Mouse (Mus musculus): Measurements from ENCODE around the gene Hdgfl2.
"Not testable (repeated sequence)": the region's sequence is repeated elsewhere in the genome, so short reads cannot be mapped to it uniquely, and the experiment has no call there.

Hdgfl2 gene

DNA sequence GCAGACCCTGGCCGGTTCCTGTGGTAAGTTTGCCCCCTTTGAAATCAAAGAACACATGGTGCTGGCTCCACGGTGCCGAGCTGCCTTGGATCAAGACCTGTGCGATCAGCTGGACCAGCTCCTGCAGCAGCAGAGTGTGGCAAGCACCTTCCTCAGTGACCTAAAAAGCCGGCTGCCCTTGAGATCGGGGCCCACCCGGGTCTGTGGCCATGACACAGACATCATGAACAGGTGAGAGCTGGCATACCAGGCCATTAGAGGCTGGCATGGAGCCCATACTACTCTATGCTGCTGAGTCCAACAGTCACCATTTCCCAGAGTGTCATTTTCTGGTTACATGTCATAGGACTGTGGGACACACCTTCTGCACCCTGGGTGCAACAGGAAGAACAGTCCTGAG is 17.4 kb upstream of the Hdgfl2 start:
- DNase-seq (ENCODE audit: low read depth): no peak

DNA sequence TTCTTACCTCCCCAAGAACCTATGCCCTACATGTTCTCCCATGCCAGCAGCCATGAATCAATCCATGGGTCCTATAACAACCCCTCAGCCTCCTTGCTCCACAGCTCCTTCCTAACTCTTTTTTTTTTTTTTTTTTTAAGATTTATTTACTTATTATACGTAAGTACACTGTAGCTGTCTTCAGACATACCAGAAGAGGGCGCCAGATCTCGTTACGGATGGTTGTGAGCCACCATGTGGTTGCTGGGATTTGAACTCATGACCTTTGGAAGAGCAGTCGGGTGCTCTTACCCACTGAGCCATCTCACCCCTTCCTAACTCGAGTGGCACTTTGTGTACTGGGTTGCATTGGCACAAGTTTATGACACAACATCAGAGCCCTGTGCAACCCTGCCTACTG is 13.7 kb upstream of the Hdgfl2 start:
- not testable (repeated sequence) for DNase-seq (ENCODE audit: low read depth)

DNA sequence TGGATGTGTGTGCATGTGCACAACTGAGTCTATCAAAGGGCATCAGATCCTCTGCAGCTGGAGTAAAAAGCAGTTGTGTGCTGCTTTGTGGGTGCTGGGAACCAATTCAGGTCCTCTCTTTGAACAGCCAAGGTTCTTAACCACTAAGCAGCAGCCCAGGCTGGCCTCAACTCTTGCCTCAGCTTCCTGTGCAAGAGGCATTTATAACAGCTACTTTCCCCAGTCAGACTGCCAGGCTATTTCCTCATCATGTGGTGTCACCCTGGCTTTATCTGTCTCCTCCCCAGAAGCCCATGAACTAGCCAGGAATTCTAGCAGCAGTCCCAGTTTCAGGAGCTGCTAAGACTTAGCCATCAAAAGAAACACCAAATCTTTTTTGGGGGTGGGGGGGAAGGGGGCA is 13.0 kb upstream of the Hdgfl2 start:
- DNase-seq (ENCODE audit: low read depth): no peak

DNA sequence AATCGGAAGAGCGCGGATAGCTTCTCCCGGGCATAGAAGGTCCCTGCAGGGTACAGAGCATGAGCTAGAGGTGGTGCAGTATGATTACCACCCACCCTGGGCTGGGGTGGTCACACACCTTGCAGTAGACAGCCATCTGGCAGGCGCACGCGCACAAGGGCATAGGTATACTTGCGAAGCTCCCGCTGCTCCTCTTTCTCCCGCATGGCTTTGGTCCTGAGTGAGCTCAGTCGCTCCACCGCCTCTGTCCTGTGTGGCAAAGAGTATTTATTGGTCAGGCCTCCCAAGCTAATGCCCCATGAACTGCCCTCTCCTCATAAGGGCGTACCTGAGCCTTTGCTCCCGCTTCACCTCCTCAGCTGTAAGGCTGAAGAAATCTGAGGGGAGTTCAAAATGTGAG is 10.4 kb upstream of the Hdgfl2 start:
- DNase-seq (ENCODE audit: low read depth): no peak

DNA sequence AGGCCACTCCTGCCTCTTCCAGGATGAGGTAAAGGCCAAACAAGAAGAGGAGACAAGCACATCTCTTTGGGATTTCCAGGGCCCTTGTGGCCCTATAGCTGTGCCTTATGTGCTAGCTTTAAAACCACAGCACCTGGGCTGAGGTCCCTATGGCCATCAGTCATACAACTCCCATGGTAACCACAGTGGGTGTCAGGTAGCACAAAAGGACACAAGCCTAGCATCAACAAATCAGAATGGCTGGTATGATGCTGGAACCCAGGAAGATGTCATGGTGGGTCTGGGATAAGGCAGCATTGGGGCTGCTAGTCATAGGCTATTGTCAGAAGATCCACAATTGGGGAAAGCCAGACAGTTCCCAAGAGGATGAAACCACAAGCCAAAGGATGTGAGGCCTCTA is 8.3 kb upstream of the Hdgfl2 start:
- DNase-seq (ENCODE audit: low read depth): no peak

DNA sequence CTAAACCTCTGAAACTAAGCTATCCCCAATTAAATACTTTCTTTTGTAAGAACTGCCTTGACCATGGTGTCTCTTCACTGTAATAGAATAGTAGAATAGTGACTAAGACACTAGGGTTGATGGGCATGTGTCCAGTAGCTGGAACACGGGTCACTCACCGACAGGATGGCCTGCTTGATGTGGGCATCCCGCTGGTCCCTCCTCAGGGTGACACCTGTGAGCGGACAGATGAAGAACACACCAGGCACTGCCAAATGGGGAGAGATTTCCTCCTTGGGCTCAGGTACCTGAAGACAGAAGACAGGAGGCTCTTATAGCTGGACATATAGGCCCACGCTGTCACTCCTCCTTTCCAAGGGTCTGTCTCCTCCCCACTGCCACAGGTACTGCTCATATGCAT is 7.2 kb upstream of the Hdgfl2 start:
- DNase-seq (ENCODE audit: low read depth): no peak

DNA sequence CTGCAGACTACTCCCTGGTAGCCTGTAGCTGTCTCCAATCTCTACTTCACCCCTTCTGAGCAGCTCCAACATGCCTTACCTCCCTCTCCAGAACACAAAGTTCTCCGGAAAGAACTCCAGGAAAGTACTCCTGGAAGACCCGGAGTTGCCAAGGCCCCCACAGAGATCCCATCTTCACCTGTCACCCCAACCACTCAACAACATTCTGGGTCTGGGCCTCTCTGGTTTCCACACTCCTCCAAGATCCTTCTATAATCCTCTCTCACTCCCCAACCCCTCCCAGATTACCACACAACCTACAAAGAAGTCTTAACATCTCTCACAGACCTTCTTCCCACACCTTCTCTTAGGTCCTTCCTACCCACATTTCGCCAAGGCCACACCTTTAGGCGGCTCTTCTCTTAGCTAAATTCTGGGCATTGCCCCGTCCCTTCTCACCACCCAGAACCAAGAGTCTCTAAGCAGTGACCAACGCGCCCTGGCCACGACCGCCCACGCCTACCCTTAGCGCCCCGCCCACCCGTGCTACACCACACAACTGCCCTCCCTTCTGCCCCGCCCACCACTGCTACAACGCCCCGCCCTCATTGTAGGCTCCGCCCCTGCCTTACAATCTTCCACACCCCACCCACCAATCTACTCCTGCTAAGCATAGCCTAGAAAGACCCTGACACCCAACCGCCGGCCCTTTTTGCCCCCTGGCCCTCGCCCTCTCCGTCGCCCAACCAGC is 5.2 kb upstream of the Hdgfl2 start:
- peak; percentile 83 for DNase-seq (ENCODE audit: low read depth)

DNA sequence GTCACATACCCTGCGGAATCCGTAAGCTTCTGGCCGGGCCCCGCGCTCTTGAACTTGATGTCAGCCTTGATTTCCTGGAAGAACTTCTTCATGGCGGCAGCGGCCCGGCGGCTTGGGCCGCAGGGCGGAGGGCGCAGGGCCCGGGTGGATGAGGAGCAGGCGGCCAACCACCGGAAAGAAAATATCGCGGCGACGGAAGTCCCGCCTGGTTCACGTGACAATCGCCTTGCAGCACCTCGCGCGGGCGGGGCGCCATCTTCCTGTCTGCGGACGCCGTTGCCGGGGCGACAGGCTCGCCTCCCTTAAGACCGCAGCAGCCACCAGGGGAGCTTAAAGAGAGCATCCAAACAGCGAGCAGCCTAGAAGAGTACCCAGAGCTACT is 4.6 kb upstream of the Hdgfl2 start, which contains the start of gene Ubxn6:
Gene Ubxn6, minus strand, starts transcription at position 202 of the 382 bp plus-strand sequence.
- DNase-seq (ENCODE audit: low read depth): peak; percentile 92

DNA sequence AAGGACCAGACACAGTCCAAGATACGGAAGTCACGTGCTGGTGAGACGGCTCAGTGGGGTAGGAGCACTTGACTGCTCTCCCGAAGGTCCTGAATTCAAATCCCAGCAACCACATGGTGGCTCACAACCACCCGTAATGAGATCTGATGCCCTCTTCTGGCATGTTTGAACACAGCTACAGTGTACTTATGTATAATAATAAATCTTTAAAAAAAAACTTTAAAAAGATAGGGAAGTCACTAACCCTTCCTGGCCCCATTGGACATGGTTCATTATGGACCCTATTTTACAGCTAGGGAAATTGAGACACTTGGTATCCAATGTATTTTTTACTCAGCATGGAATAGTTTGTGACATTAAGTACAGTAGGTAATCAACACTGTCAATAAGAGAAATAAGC is 1.9 kb upstream of the Hdgfl2 start:
- DNase-seq (ENCODE audit: low read depth): no peak

DNA sequence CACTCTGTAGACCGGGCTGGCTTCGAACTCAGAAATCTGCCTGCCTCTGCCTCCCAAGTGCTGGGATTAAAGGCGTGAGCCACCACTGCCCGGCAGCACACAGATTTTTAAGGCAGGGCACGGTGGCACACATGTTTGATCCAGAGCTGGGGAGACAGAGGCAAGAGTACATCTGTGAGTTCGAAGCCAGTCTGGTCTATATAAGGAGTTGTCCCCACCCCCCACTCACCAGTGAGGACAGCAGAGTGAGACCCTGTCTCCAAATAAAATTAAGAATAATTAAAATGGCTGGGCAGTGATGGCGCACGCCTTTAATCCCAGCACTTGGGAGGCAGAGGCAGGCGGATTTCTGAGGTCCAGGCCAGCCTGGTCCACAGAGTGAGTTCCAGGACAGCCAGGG is 1.1 kb upstream of the Hdgfl2 start:
- not testable (repeated sequence) for DNase-seq (ENCODE audit: low read depth)

DNA sequence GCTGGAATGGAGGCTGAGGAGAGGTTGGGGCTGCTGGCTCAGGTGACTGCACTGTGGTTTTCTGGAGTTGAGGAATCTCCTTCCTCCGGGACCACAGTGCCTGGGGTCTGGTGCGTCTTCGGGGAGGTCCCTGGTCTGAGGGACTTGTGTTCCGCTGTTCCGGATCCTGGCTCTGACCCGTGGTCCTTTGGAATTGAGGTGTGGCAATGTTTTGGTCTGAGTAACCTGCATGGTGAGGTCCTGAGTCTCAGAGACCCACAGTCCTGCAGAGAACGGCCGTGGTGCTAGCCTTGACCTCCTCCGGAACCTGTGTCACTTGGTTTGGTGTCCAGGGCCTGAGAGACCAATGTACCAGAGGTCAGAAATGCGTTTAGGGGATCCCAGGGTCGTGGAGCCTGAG is 487 bp downstream of the Hdgfl2 start:
- no peak for DNase-seq (ENCODE audit: low read depth)

DNA sequence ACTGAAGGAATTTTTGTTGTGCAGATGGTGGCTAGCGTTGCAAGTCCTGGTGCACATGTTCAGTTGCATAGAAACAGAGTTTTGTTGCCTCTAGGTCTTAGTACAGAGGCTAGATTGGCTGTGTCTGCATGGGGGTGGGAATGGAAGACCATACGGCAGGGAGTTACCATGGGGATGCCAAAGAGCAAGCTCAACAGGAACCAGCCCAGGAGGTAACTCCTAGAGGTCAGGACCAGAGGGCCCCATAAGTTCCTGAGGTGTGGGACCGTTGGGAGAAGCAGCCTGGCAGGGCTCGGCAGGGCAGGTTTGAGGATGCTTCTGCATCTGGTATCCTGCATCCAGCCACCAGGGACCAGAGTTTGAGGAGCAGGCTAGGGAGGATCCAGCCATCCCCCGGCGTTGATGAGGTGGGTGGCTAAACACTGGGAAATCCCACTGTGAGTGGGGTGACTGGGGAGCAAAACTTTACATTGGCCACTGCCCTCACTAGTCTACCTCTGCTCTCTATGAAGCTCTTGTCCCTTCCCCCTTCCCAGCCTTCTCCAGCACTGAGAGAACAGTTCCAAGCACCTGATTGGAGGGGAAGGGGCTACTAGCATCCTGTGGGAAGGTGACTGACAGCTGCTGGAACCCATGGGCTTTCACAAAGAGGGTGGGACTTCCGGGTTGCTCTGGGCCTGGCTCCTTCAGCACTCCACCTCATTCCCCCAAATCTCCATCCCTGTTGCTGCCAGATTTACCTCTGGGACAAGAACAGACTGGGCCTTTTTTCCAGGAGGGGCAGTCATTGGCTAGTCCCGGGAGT is 1.5 kb downstream of the Hdgfl2 start:
- no peak for DNase-seq (ENCODE audit: low read depth)

DNA sequence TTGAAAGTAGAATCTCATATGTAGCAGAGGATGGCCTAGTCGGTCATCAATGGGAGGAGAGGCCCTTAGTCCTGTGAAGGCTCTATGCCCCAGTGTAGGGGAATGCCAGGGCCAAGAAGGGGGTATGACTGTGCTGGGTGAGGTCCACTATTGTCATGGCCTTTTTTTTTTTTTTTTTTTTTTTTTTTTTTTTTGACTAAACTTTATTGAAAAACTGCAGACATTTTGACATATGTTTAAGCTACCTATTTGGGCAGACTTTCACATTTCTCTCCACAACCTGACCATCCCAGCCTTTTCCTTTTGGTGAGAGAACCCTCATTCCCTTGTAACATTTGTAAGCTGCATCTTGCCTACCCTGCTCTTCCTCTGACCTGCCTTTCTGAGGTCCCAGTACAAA is 12.9 kb downstream of the Hdgfl2 start:
- no peak for DNase-seq (ENCODE audit: low read depth)

DNA sequence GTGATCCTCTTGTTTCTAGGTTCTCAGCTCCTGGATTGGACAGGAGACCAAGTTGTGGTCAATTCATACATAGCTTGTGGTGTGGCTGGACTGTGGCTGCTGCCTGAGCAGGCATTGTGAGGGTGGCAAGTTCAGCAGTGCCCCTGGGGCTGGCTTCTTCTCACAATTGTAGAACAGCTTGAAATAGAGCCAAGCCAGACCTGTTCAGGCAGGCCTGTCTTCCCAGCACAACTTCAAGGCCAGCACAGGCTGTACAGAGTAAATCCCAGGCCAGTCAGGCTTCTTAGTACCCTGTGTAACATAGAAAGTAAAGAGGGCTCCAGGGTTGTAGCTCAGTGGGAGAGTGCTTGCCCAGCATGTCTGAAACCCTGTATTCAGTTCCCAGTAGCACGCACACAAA is 13.4 kb downstream of the Hdgfl2 start:
- no peak for DNase-seq (ENCODE audit: low read depth)

DNA sequence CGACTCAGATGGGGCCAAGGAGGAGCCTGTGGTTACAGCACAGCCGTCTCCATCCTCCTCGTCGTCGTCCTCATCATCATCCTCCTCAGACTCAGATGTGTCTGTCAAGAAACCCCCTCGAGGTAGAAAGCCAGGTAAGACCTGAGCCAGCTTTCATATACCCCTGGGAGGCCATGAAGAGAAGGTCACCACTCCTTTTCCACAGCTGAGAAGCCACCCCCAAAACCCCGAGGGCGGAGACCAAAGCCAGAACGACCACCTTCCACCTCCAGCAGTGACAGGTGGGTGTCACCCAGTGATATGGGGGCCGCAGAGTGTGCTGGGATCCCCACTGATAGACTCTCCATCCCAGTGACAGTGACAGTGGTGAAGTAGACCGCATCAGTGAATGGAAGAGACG is 17.4 kb downstream of the Hdgfl2 start:
- no peak for DNase-seq (ENCODE audit: low read depth)

DNA sequence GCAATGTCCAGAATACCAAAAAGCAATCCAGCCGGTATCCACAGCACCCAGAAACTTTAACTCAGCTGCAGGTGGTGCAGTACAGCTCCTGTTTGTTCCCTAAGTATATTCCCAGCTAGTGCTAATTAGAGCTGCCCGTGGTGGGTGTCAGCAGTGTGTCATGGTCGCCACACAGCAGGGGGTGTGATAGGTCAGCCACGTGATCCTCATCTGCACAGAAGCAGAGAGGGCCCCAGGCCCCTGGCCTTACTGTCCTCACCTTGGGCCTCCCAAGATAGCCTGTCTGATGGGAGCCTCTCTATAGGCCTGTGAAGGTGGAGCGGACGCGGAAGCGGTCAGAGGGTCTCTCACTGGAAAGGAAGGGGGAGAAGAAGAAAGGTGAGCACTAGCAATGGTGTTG is 18.7 kb downstream of the Hdgfl2 start:
- DNase-seq (ENCODE audit: low read depth): no peak

DNA sequence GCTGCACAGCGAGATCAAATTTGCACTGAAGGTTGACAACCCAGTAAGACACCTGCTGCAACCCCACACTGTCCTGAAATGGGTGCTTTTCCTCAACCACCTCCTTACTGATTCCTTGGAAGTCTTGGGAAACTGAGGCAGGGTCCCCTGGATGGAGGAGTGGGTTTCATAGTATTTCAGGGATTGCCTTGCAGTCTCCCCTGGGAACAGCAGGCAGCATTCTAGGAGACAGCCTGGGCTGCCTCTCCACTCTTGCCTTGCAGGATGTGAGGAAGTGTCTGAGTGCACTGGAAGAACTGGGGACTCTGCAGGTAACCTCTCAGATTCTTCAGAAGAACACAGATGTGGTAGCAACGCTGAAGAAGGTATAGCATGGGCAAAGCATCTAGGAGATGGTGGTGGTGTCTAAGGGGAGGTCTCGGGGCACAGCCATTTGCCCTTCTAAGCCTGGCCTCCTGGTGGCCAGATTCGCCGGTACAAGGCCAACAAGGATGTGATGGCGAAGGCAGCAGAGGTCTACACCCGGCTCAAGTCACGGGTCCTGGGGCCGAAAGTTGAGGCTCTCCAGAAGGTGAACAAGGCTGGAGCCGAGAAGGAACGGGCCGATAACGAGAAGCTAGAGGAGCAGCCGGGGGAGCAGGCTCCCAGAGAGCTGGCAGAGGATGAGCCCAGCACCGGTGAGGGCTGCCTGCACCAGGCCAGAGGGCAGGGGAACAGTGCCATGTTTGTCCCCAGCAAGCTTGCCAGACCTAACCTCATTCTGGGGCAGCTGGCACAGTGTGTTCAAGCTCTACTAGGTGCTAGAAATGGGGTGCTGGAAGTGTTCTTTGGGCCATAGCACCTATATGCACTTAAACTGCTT is 19.5 kb downstream of the Hdgfl2 start:
- no peak for DNase-seq (ENCODE audit: low read depth)

DNA sequence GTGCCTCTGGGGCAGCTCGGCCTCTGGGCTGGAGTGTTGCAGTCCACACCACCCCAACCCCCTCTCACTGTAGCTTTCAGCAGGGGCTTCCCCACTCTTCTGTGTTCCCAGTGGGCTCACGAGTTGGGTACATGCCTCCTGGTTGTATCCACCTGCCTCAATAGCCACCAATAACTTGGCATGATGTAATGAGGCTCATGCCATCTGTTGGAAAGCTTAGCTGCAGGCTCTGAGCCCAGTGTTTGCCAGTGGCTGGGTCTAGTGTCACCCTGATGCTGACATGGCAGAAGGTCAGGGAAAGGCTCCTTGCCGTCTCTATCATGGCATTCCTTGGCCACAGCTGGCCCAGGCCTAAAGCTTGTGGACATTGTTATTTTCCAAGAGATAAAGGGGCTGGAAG is 21.4 kb downstream of the Hdgfl2 start:
- DNase-seq (ENCODE audit: low read depth): no peak

DNA sequence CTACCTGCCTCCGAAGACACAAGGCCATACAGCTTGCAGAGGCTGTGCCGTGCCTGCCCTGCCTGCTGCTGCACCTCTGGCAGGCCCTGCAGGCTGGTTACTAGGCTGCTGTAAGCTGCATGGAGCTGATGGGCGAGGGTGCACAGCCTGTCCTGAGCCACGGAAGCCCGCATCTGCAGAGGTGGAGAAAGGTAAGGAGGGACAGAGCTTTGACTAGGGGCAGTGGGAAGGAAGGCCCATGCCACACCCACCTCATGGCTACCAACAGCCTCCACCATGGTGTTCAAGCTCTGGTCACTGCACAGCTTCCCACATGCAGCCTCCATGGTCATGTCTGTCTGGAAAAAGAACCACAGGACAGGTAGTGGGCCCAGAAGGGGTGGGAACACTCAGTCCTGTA is 22.7 kb downstream of the Hdgfl2 start:
- DNase-seq (ENCODE audit: low read depth): no peak

DNA sequence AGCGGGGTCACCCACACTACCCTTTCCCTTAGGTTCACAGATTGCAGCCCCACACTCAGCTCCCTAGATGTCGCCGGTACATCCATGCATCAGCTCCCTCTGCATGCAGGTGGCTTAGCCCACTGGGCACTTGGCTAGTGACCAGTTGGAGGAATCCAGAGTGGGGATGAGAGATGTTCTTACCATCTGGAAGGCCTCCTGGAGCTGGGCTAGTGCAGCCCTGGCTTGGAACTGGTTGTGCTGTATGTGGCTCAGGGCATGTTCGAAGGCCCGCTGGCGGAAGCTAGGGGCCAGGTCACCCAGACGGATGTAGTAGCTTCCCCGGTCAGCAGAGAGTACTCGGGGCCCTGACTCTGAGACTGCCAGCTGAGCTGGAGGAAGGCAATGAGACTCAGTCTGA is 23.5 kb downstream of the Hdgfl2 start:
- DNase-seq (ENCODE audit: low read depth): no peak

DNA sequence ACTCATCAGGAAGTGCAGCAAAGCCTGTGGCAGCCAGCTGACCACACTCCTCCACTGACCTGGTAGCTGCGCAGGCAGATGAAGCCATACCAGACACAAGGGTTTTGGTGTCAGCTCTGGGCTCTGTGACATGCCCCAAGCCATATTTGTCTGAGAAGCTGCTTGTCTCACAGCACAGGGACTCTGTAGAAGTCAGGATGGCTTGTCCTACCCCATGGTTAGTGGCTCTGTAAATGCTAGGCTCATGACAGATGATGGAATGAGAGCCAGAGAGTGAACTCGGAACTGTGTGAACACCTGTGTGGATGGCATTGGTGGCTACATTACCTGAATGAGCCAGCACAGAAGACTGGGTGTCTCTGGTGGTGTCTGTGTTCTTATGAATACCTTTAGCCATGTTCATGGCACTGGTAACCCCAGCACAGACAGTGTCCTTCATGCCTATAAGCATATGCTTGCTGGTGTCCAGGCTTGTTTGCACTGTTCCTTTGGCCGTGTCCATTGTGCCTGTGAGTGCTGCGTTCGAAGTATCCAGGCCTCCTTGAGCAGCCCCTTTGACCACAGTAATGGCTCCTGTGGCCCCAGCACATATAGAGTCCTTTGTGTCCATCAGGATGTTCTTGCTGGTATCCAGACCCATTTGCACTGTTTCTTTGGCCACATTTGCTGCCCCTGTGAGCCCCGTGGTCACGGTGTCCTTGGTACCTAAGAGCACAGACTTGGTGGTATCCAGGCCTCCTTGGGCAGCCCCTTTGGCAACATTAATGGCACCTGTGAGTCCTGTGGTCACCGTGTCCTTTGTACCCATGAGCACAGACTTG is 24.2 kb downstream of the Hdgfl2 start:
- DNase-seq (ENCODE audit: low read depth): no peak

DNA sequence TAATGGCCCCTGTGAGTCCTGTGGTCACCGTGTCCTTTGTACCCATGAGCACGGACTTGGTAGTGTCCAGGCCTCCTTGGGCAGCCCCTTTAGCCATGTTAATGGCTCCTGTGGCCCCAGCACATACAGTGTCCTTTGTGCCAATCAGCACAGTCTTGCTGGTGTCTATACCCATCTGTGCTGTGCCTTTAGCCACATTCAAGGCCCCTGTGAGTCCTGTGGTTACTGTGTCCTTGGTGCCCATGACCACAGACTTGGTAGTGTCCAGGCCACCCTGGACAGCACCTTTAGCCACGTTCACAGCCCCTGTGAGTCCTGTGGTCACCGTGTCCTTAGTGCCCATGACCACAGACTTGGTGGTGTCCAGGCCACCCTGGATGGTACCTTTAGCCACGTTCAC is 25.4 kb downstream of the Hdgfl2 start:
- not testable (repeated sequence) for DNase-seq (ENCODE audit: low read depth)

Data from c-Kit-positive CD71-positive TER-119-negative erythroid progenitor cells, embryonic 14.5 days (primary cell).